Mouse (Mus musculus) small intestine, adult 2 months (tissue): ENCODE measurements at regions not wholly inside any gene's neighbourhood (a gene's known extent, or its start where the extent isn't known, plus 50 kb on each side); places are given as distances from the start of the nearest gene placed in this dataset.
"Not testable (repeated sequence)": the region's sequence is repeated elsewhere in the genome, so short reads cannot be mapped to it uniquely, and the experiment has no call there.

Experiments
- CTCF ChIP-seq: fragments of 200-500 bp; IDR thresholded peaks from 2 replicates; pipeline ENCODE4 v1.5.1; 2012; ENCODE audit warnings: low read depth, mild to moderate bottlenecking, control low read depth, inconsistent platforms, low read length, moderate library complexity, mixed read lengths; ENCODE audit not compliant: insufficient replicate concordance, insufficient read length; ENCODE audit errors: extremely low read depth
- POLR2A ChIP-seq: fragments of 200-500 bp; IDR thresholded peaks from 2 replicates; pipeline ENCODE4 v1.6.1; 2012; ENCODE audit warnings: low read depth, mild to moderate bottlenecking, control low read depth, inconsistent platforms, low read length, moderate library complexity

DNA sequence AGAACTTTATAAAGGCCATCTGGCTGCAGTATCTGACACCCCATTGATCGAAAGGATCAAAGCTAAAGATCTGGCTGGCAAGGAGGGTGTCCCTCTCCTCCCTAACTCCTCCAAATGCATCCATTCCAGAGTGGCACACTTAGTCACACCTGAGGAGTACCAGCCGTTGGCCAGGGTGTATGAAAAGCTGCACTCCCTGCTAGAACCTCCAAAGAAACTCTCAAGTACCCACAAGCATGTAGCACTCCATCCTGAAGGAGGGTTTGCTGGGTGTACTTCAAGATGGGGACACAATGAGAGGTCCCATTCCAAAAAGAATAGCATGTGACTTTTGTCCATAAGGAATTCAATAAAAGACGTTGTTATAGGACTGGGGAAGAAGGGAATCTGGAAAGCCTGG is 100.4 kb downstream of the Ero1lb start:
- not testable (repeated sequence) for TF ChIP-seq CTCF, POLR2A
